Mouse (Mus musculus): Measurements from ENCODE around the gene Hist1h2bj. TPM values are rescaled to one million over a fixed set of nuclear protein-coding genes. Genes with fewer than 3 reads are reported as not detected.

Hist1h2bj gene
- 10 to 100 TPM in 1 of 2 experiments, 1 to 10 TPM in 1; 8.3 to 13.2 TPM for total RNA-seq (2021)
- long read RNA-seq, result 0 reads

- peak; percentile 88 to 96 for DNase-seq (ENCODE audit: low spot score in 2 of 2)
These were observed at the start of gene Hist1h2bj, which contains the start of gene Hist1h2ag for GRCm38 (mm10) chr13:22042568-22043502. Gene Hist1h2bj, plus strand, starts transcription at chr13:22043214. Gene Hist1h2ag, minus strand, starts transcription at chr13:22042944.

- DNase-seq (ENCODE audit: low spot score in 2 of 2), result no peak
These were observed 48.9 kb upstream of the Hist1h2bj start for GRCm38 (mm10) chr13:21993957-21994738.

DNA sequence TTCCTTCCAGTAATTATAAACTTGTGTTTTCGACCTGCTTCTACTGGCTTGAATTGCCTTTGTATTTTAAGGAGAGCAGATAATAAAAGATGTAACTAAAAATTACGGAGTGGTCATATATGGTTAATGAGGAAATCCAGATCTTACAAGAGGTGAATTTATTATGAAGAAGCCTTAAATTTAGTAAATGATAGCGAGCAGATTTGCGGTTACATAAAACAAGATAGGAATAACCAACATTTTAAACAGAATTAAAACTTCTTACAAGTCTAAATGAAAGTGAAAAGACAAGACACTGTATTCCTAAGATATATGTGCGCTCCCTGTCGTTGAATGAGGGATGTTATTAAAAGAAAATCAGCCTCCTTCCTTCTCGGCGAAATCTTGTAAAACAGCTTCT is 48.1 kb upstream of the Hist1h2bj start:
- DNase-seq (ENCODE audit: low spot score in 2 of 2), result no peak

GRCm38 (mm10) chr13:21995331-21995914 is 47.6 kb upstream of the Hist1h2bj start:
- DNase-seq (ENCODE audit: low spot score in 2 of 2), result no peak

DNA sequence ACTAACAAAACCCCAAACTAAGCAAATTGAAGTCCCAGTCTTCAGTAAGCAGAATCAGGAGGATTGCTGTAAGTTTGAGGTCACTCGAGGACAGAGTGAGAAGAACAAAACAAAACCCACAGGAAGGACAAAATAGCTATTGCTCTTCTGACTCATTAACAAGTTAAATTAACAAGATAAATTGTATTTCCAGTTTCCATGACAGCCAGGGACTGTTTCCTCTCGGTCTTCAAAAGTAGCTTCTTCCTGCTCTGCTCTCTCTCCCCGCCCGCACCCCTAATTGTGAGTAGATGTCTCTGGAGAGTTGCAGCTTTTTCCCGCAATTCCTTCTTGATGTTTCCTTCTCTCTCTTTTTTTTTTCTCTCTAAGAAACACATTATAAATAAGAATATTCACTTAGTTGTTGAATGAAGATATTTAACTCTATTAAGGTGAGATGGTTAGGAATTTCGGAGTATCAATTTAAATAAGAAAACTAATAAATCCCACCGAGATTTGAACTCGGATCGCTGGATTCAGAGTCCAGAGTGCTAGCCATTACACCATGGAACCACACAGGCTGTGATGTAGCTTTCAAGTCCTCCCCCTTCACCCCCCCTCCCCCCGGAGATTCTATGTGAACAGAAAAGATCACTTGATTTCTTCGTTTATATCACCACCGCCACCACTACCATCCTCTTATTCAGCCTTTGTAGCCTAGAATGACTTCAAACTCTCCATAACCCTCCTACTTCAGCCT is 46.7 kb upstream of the Hist1h2bj start:
- DNase-seq (ENCODE audit: low spot score in 2 of 2), result no peak

DNA sequence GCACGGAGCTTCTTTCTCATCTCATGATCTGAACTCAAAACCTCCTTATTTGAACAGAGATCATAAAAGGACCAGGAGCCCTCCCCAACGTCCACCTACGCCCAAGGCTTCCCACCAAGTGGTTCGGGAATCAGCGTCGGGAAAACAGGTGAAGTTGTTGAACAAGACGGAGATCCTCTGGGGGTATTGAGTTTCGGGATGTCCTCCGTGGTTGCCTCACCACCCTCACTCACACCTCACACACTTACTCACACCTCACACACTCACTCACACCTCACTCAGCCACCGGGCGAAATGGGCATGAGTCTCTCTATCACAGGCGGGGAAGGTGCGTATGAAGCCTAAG is 46.2 kb upstream of the Hist1h2bj start:
- no peak for DNase-seq (ENCODE audit: low spot score in 2 of 2)

GRCm38 (mm10) chr13:21997201-21997820 is 45.7 kb upstream of the Hist1h2bj start:
- no peak for DNase-seq (ENCODE audit: low spot score in 2 of 2)

DNA sequence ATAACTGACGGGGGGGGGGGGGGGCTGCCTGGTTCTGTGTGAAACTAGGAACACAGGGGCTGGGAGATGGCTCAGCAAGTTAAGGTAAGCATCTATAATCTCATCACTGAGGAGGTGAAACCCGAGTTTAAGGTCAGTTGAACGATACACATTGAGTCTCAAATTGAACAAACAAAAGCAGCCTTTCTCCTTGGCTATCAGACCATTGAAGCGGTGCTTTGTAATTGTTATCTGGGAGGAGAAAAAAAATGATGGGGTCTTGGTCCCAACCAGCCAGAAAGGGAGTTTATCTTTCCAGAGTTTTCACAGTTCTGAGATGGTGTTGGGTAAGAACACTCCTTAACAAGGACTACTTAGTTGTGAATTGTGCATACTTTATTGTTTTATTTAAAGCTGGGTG is 45.2 kb upstream of the Hist1h2bj start:
- no peak for DNase-seq (ENCODE audit: low spot score in 2 of 2)

- DNase-seq (ENCODE audit: low spot score in 2 of 2), result no peak
These were observed 44.6 kb upstream of the Hist1h2bj start for GRCm38 (mm10) chr13:21998412-21998811.

- DNase-seq (ENCODE audit: low spot score in 2 of 2), result no peak
These were observed 43.9 kb upstream of the Hist1h2bj start for GRCm38 (mm10) chr13:21999147-21999546.

GRCm38 (mm10) chr13:22001346-22001745 is 41.7 kb upstream of the Hist1h2bj start:
- DNase-seq (ENCODE audit: low spot score in 2 of 2), result no peak

- DNase-seq (ENCODE audit: low spot score in 2 of 2), result no peak
These were observed 41.2 kb upstream of the Hist1h2bj start for GRCm38 (mm10) chr13:22001823-22002222.

GRCm38 (mm10) chr13:22005605-22006333 is 37.2 kb upstream of the Hist1h2bj start:
- no peak for DNase-seq (ENCODE audit: low spot score in 2 of 2)

DNA sequence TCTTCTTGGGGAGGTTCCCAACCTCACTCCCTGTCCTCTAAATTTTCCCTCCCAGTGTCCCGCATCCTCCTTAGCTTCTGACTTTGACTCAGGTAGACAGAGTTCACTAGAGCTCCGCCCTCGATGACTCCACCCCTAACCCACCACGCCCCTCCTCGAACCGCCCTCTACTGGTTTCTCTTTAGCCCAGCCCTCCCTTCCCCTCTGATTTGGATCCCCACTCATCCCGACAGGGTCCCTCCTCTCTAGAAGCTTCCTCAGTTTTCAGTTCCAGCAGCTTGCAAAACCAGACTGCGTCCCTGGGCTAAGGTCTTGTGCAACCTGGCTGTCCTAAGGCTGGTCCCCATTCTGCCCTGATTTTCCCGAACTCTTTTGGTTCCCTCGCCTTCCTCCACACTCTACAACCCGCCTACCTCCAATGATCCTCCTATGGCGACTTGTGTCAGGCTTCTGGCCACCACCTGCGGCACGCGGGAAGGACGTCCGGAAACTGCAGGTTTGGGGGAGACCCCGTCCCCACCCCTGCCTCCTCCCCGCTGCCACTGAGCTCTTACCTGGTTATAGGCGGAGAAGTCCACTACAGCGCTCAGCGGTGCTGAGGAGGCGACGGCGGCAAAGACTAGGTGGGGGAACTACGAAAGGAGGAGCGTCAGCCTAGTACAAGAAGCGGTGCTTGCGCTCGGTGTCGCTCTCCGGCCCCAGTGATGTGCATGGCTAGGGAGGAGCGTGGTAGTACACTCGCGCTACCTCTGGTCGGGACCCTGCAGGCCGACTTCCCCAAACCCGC is 36.5 kb upstream of the Hist1h2bj start:
- DNase-seq (ENCODE audit: low spot score in 2 of 2), result no peak

DNA sequence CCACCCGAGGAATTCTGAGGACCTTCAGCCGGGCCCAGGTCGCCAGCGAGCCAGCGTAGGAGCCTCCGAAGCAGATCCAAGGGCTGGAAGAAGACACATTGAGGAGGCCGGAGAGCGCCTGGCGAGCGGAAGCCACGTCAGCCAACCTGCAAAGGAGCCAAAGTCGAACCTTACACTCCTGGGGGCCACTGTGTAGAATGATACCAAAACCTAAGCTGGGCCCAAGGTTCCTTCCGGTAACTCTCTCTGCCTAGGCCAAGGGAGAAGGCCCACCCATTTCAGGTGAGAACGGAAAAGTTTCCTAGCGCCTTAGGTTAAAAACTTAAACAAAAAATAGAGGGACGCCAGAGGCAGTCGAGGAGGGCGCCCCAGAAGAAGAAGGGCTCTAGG is 35.9 kb upstream of the Hist1h2bj start:
- no peak for DNase-seq (ENCODE audit: low spot score in 2 of 2)

DNA sequence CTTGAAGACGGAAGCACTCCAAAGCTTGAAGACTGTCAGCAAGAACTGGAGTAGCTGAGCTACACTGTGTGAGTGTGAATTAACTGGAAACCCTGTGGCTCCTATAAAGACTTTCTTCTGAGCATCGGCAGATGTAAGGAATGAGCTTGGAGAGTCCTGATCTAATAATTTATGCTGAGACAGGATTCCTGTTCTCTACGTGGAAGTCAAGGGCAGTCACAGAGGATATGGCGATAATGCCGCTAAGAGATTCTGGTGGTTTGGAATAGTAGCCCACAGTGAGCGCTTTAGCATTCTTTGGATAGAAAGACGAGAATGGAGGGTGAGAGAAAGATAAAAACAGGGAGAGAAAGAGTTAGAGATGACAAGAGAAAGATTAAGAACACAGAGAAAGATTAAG is 35.1 kb upstream of the Hist1h2bj start:
- DNase-seq (ENCODE audit: low spot score in 2 of 2), result no peak

- DNase-seq (ENCODE audit: low spot score in 2 of 2), result no peak
These were observed 34.3 kb upstream of the Hist1h2bj start for GRCm38 (mm10) chr13:22008707-22009106.

GRCm38 (mm10) chr13:22009642-22010041 is 33.4 kb upstream of the Hist1h2bj start, which contains the start of gene Prss16:
Gene Prss16, minus strand, starts transcription at chr13:22009742.
- no peak for DNase-seq (ENCODE audit: low spot score in 2 of 2)

GRCm38 (mm10) chr13:22013716-22014115 is 29.3 kb upstream of the Hist1h2bj start:
- DNase-seq (ENCODE audit: low spot score in 2 of 2), result no peak

Measured in layer of hippocampus, adult 18-20 months (tissue).